Mouse (Mus musculus): Measurements from ENCODE around the gene Actl6b. TPM values are rescaled to one million over a fixed set of nuclear protein-coding genes. Genes with fewer than 3 reads are reported as not detected.

The Actl6b gene
- total RNA-seq, 2 experiments from 2014 or later = not detected

Small RNA genes lying within 50 kb of the gene (microRNA-seq; reads per million reads assigned to microRNA genes)
- gene Mir6418 = 0 reads per million in 2 experiments

Other genes starting within 250 kb of the Actl6b start
- gene Srrt, start 245.8 kb upstream of the Actl6b start, total RNA-seq (2021) = 10 to 100 TPM; 27.7 to 39.8 TPM
- 1 to 10 TPM; 3.7 to 4.1 TPM for gene Trip6, start 239.1 kb upstream of the Actl6b start, total RNA-seq (2021)
- gene Slc12a9, start 219.9 kb upstream of the Actl6b start, total RNA-seq (2021) = 1 to 10 TPM; 2.4 to 2.5 TPM
- 10 to 100 TPM; 12.1 to 13.4 TPM for gene Ephb4, start 203.4 kb upstream of the Actl6b start, total RNA-seq (2021)
- gene Zan, start 76.5 kb upstream of the Actl6b start, total RNA-seq (2021) = under 1 TPM; 0.02 to 0.03 TPM
- 1 to 10 TPM; 8.6 to 9.9 TPM for gene Pop7, start 51.0 kb upstream of the Actl6b start, total RNA-seq (2021)
- gene Gigyf1, start 35.0 kb upstream of the Actl6b start, total RNA-seq (2021) = 10 to 100 TPM; 17.4 to 23.4 TPM
- gene Epo, start 20.3 kb upstream of the Actl6b start, total RNA-seq (2021) = not detected
- 100 to 1,000 TPM; 107 to 129 TPM for gene Gnb2, start 20.0 kb upstream of the Actl6b start, total RNA-seq (2021)
- not detected for gene Tfr2, start 16.3 kb downstream of the Actl6b start, total RNA-seq (2021)
- gene Mospd3, start 47.5 kb downstream of the Actl6b start, total RNA-seq (2021) = 10 to 100 TPM in 1 of 2 experiments, 1 to 10 TPM in 1; 9.6 to 13.7 TPM
- gene Pcolce, start 60.3 kb downstream of the Actl6b start, total RNA-seq (2021) = 10 to 100 TPM; 57.1 to 66.1 TPM
- gene Fbxo24, start 75.5 kb downstream of the Actl6b start, total RNA-seq (2021) = not detected
- gene Lrch4, start 75.6 kb downstream of the Actl6b start, total RNA-seq (2021) = 10 to 100 TPM; 13.6 to 13.8 TPM
- 1 to 10 TPM; 2.0 to 2.9 TPM for gene Gm20605, start 75.7 kb downstream of the Actl6b start, total RNA-seq (2021)
- 1 to 10 TPM; 2.3 to 2.7 TPM for gene Sap25, start 87.8 kb downstream of the Actl6b start, total RNA-seq (2021)
- gene Irs3, start 92.2 kb downstream of the Actl6b start, total RNA-seq (2021) = under 1 TPM; 0.47 to 0.48 TPM
- gene Agfg2, start 131.2 kb downstream of the Actl6b start, total RNA-seq (2021) = 1 to 10 TPM; 3.8 to 4.6 TPM
- under 1 TPM; 0.20 to 0.28 TPM for gene Nyap1, start 188.1 kb downstream of the Actl6b start, total RNA-seq (2021)
- 10 to 100 TPM; 52.2 to 55.6 TPM for gene Tsc22d4, start 192.2 kb downstream of the Actl6b start, total RNA-seq (2021)
- gene Ppp1r35, start 225.3 kb downstream of the Actl6b start, total RNA-seq (2021) = 1 to 10 TPM; 5.6 to 7.9 TPM
- 10 to 100 TPM; 20.8 to 25.2 TPM for gene Mepce, start 234.1 kb downstream of the Actl6b start, total RNA-seq (2021)
- under 1 TPM in 1 of 2 experiments, not detected in 1; 0.17 TPM for gene Zcwpw1, start 234.3 kb downstream of the Actl6b start, total RNA-seq (2021)

All from gastrocnemius, postnatal 36 days (tissue).